Mouse (Mus musculus): ENCODE data around the gene 1110032A03Rik.

The 1110032A03Rik gene

GRCm38 (mm10) chr9:50742261-50742660, 33.1 kb downstream of the 1110032A03Rik start:
- in situ Hi-C loops (cut with MboI; ENCODE audit: low pct_unique_long_range_greater_than_20kb in 1 of 2, low sequenced_read_pairs in 2 of 2, unreplicated experiment in 1 of 2): no loop called here

- in situ Hi-C loops (cut with MboI; ENCODE audit: low pct_unique_long_range_greater_than_20kb in 1 of 2, low sequenced_read_pairs in 2 of 2, unreplicated experiment in 1 of 2): no loop called here
These were observed 34.2 kb downstream of the 1110032A03Rik start for GRCm38 (mm10) chr9:50740867-50741784.

- in situ Hi-C loops (cut with MboI; ENCODE audit: low pct_unique_long_range_greater_than_20kb in 1 of 2, low sequenced_read_pairs in 2 of 2, unreplicated experiment in 1 of 2): no loop called here
These were observed 36.1 kb downstream of the 1110032A03Rik start, which contains the start of gene Dixdc1 for GRCm38 (mm10) chr9:50738914-50739870. Gene Dixdc1 (minus strand): TSS chr9:50739517.

GRCm38 (mm10) chr9:50734989-50735388, 40.3 kb downstream of the 1110032A03Rik start:
- in situ Hi-C loops (cut with MboI; ENCODE audit: low pct_unique_long_range_greater_than_20kb in 1 of 2, low sequenced_read_pairs in 2 of 2, unreplicated experiment in 1 of 2): no loop called here

- in situ Hi-C loops (cut with MboI; ENCODE audit: low pct_unique_long_range_greater_than_20kb in 1 of 2, low sequenced_read_pairs in 2 of 2, unreplicated experiment in 1 of 2): no loop called here
These were observed 42.8 kb downstream of the 1110032A03Rik start for GRCm38 (mm10) chr9:50732560-50732959.

- in situ Hi-C loops (cut with MboI; ENCODE audit: low pct_unique_long_range_greater_than_20kb in 1 of 2, low sequenced_read_pairs in 2 of 2, unreplicated experiment in 1 of 2): no loop called here
These were observed 45.7 kb downstream of the 1110032A03Rik start for GRCm38 (mm10) chr9:50729600-50729999.

- in situ Hi-C loops (cut with MboI; ENCODE audit: low pct_unique_long_range_greater_than_20kb in 1 of 2, low sequenced_read_pairs in 2 of 2, unreplicated experiment in 1 of 2): no loop called here
These were observed 47.2 kb downstream of the 1110032A03Rik start for GRCm38 (mm10) chr9:50727925-50728651.

- in situ Hi-C loops (cut with MboI; ENCODE audit: low pct_unique_long_range_greater_than_20kb in 1 of 2, low sequenced_read_pairs in 2 of 2, unreplicated experiment in 1 of 2): no loop called here
These were observed 48.0 kb downstream of the 1110032A03Rik start for GRCm38 (mm10) chr9:50727171-50727924.

GRCm38 (mm10) chr9:50725921-50726590, 49.3 kb downstream of the 1110032A03Rik start:
- in situ Hi-C loops (cut with MboI; ENCODE audit: low pct_unique_long_range_greater_than_20kb in 1 of 2, low sequenced_read_pairs in 2 of 2, unreplicated experiment in 1 of 2): no loop called here

GRCm38 (mm10) chr9:50724661-50725330, 50.5 kb downstream of the 1110032A03Rik start:
- in situ Hi-C loops (cut with MboI; ENCODE audit: low pct_unique_long_range_greater_than_20kb in 1 of 2, low sequenced_read_pairs in 2 of 2, unreplicated experiment in 1 of 2): no loop called here

GRCm38 (mm10) chr9:50724147-50724546, 51.2 kb downstream of the 1110032A03Rik start:
- in situ Hi-C loops (cut with MboI; ENCODE audit: low pct_unique_long_range_greater_than_20kb in 1 of 2, low sequenced_read_pairs in 2 of 2, unreplicated experiment in 1 of 2): no loop called here

- in situ Hi-C loops (cut with MboI; ENCODE audit: low pct_unique_long_range_greater_than_20kb in 1 of 2, low sequenced_read_pairs in 2 of 2, unreplicated experiment in 1 of 2): no loop called here
These were observed 51.9 kb downstream of the 1110032A03Rik start for GRCm38 (mm10) chr9:50723406-50723805.

- in situ Hi-C loops (cut with MboI; ENCODE audit: low pct_unique_long_range_greater_than_20kb in 1 of 2, low sequenced_read_pairs in 2 of 2, unreplicated experiment in 1 of 2): no loop called here
These were observed 52.8 kb downstream of the 1110032A03Rik start for GRCm38 (mm10) chr9:50722451-50722911.

- in situ Hi-C loops (cut with MboI; ENCODE audit: low pct_unique_long_range_greater_than_20kb in 1 of 2, low sequenced_read_pairs in 2 of 2, unreplicated experiment in 1 of 2): no loop called here
These were observed 54.3 kb downstream of the 1110032A03Rik start for GRCm38 (mm10) chr9:50721061-50721460.

GRCm38 (mm10) chr9:50718878-50719277, 56.4 kb downstream of the 1110032A03Rik start:
- in situ Hi-C loops (cut with MboI; ENCODE audit: low pct_unique_long_range_greater_than_20kb in 1 of 2, low sequenced_read_pairs in 2 of 2, unreplicated experiment in 1 of 2): no loop called here

- in situ Hi-C loops (cut with MboI; ENCODE audit: low pct_unique_long_range_greater_than_20kb in 1 of 2, low sequenced_read_pairs in 2 of 2, unreplicated experiment in 1 of 2): no loop called here
These were observed 61.1 kb downstream of the 1110032A03Rik start for GRCm38 (mm10) chr9:50714188-50714587.
